Mouse (Mus musculus) MEL (cell line): Measurements from ENCODE around the gene Cela2a. TPM values are rescaled to one million over a fixed set of nuclear protein-coding genes. Genes with fewer than 3 reads are reported as not detected.
A peak's percentile ranks its signal among the peaks of the same experiment; 100 is the strongest.

Experiments used
- DNase-seq: peaks from one replicate; pipeline ENCODE4 v3.0.0; 2011; ENCODE audit warnings: low read depth, low spot score
- H3K27ac ChIP-seq: 2 replicates; pipeline ENCODE4 v1.5.1; 2012; ENCODE audit warnings: low read depth, mild to moderate bottlenecking, control low read depth, low read length, moderate library complexity; ENCODE audit not compliant: control insufficient read depth
- H3K27me3 ChIP-seq, 2 experiments: fragments of 150-350 bp in 1 of 2; sonication (generic) in 1 of 2; 2 replicates each; pipeline ENCODE4 v1.6.1; 2012; ENCODE audit warnings: low read length in 2 of 2, mild to moderate bottlenecking in 2 of 2, improper control_type of control experiment in 1 of 2, moderate library complexity in 1 of 2; ENCODE audit not compliant: insufficient read depth in 2 of 2, control insufficient read depth in 1 of 2
- H3K36me3 ChIP-seq, 2 experiments: 2 replicates each; pipeline ENCODE4 v1.6.1; 2012 to 2014; ENCODE audit warnings: low read length in 2 of 2, improper control_type of control experiment in 1 of 2, inconsistent platforms in 1 of 2, mild to moderate bottlenecking in 1 of 2; ENCODE audit not compliant: insufficient read depth in 2 of 2, control insufficient read depth in 1 of 2
- H3K4me1 ChIP-seq, 2 experiments: fragments of 150-350 bp in 1 of 2; sonication (generic) in 1 of 2; 2 replicates each; pipeline ENCODE4 v1.6.1; 2012; ENCODE audit warnings: low read length in 2 of 2, improper control_type of control experiment in 1 of 2, mild to moderate bottlenecking in 1 of 2; ENCODE audit not compliant: insufficient read depth in 2 of 2, control insufficient read depth in 1 of 2
- H3K4me3 ChIP-seq, 2 experiments: fragments of 150-350 bp in 1 of 2; sonication (generic) in 1 of 2; 2 replicates each; pipeline ENCODE4 v1.5.1; 2012; ENCODE audit warnings: low read depth in 2 of 2, low read length in 2 of 2, mild to moderate bottlenecking in 2 of 2, moderate library complexity in 2 of 2, control low read depth in 1 of 2, improper control_type of control experiment in 1 of 2; ENCODE audit not compliant: control insufficient read depth in 1 of 2, insufficient read depth in 1 of 2
- H3K79me2 ChIP-seq: 2 replicates; pipeline ENCODE4 v1.6.1; 2012; ENCODE audit warnings: mild to moderate bottlenecking, low read length, moderate library complexity; ENCODE audit not compliant: control insufficient read depth, poor library complexity, insufficient read depth
- H3K9ac ChIP-seq: 2 replicates; pipeline ENCODE4 v1.6.1; 2012; ENCODE audit warnings: low read depth, mild to moderate bottlenecking, control low read depth, low read length, moderate library complexity; ENCODE audit not compliant: control insufficient read depth, poor library complexity, severe bottlenecking
- H3K9me3 ChIP-seq: fragments of 150-350 bp; sonication (generic); replicated peaks from 2 replicates; pipeline ENCODE4 v1.6.1; 2012; ENCODE audit warnings: mild to moderate bottlenecking, low read length, improper control_type of control experiment, moderate library complexity; ENCODE audit not compliant: insufficient read depth
- BHLHE40 ChIP-seq: IDR thresholded peaks from 2 replicates; pipeline ENCODE4 v1.6.1; 2012; ENCODE audit warnings: low read depth, mild to moderate bottlenecking, inconsistent platforms, low read length, improper control_type of control experiment, borderline replicate concordance
- CHD1 ChIP-seq: IDR thresholded peaks from 2 replicates; pipeline ENCODE4 v1.6.1; 2012; ENCODE audit warnings: low read depth, mild to moderate bottlenecking, inconsistent platforms, low read length, improper control_type of control experiment
- CHD2 ChIP-seq: IDR thresholded peaks from 2 replicates; pipeline ENCODE4 v1.6.1; 2011; ENCODE audit warnings: low read length, improper control_type of control experiment
- ETS1 ChIP-seq: IDR thresholded peaks from 2 replicates; pipeline ENCODE4 v1.6.1; 2012; ENCODE audit warnings: low read depth, mild to moderate bottlenecking, inconsistent platforms, low read length, improper control_type of control experiment, moderate library complexity
- JUND ChIP-seq: IDR thresholded peaks from 2 replicates; pipeline ENCODE4 v1.6.1; 2011; ENCODE audit warnings: low read depth, mild to moderate bottlenecking, improper control_type of control experiment, low read length
- KAT2A ChIP-seq: conservative IDR thresholded peaks from 2 replicates; pipeline ENCODE4 v1.6.1; 2012; ENCODE audit warnings: low read depth, low read length, improper control_type of control experiment, inconsistent platforms
- MAFK ChIP-seq: IDR thresholded peaks from 2 replicates; pipeline ENCODE4 v1.6.1; 2011; ENCODE audit warnings: low read depth, mild to moderate bottlenecking, low read length, improper control_type of control experiment, borderline replicate concordance
- MAX ChIP-seq: IDR thresholded peaks from 2 replicates; pipeline ENCODE4 v1.6.1; 2011; ENCODE audit warnings: low read length, improper control_type of control experiment
- MXI1 ChIP-seq: IDR thresholded peaks from 2 replicates; pipeline ENCODE4 v1.6.1; 2011; ENCODE audit warnings: mild to moderate bottlenecking, low read depth, low read length, improper control_type of control experiment
- MYB ChIP-seq: IDR thresholded peaks from 2 replicates; pipeline ENCODE4 v1.6.1; 2011; ENCODE audit warnings: mild to moderate bottlenecking, low read depth, low read length, improper control_type of control experiment
- NRF1 ChIP-seq: IDR thresholded peaks from 2 replicates; pipeline ENCODE4 v1.6.1; 2014; ENCODE audit warnings: low read depth, mild to moderate bottlenecking, inconsistent platforms, low read length, improper control_type of control experiment, moderate library complexity; ENCODE audit not compliant: poor library complexity, insufficient read depth, severe bottlenecking
- POLR2A ChIP-seq, 2 experiments: IDR thresholded peaks; 2 replicates each; pipeline ENCODE4 v1.6.1; 2011 to 2012; ENCODE audit warnings: low read length in 2 of 2, mild to moderate bottlenecking in 2 of 2, control low read depth in 1 of 2, improper control_type of control experiment in 1 of 2, low read depth in 1 of 2, moderate library complexity in 1 of 2; ENCODE audit not compliant: control insufficient read depth in 1 of 2, insufficient read depth in 1 of 2, poor library complexity in 1 of 2
- POLR2AphosphoS2 ChIP-seq: IDR thresholded peaks from 2 replicates; pipeline ENCODE4 v1.6.1; 2011; ENCODE audit warnings: low read length, improper control_type of control experiment
- RAD21 ChIP-seq: IDR thresholded peaks from 2 replicates; pipeline ENCODE4 v1.6.1; 2011; ENCODE audit warnings: mild to moderate bottlenecking, low read depth, low read length, improper control_type of control experiment
- RCOR1 ChIP-seq: IDR thresholded peaks from 2 replicates; pipeline ENCODE4 v1.6.1; 2012; ENCODE audit warnings: low read depth, mild to moderate bottlenecking, inconsistent platforms, low read length, improper control_type of control experiment
- SMC3 ChIP-seq: IDR thresholded peaks from 2 replicates; pipeline ENCODE4 v1.6.1; 2011; ENCODE audit warnings: low read depth, low read length, improper control_type of control experiment
- TBP ChIP-seq: IDR thresholded peaks from 2 replicates; pipeline ENCODE4 v1.8.0; 2011; ENCODE audit warnings: low read depth, low read length, improper control_type of control experiment
- TCF12 ChIP-seq: IDR thresholded peaks from 2 replicates; pipeline ENCODE4 v1.6.1; 2014; ENCODE audit warnings: low read depth, mild to moderate bottlenecking, inconsistent platforms, low read length, improper control_type of control experiment, moderate library complexity
- UBTF ChIP-seq: IDR thresholded peaks from 2 replicates; pipeline ENCODE4 v1.6.1; 2012; ENCODE audit warnings: low read depth, mild to moderate bottlenecking, inconsistent platforms, low read length, improper control_type of control experiment, moderate library complexity, borderline replicate concordance; ENCODE audit not compliant: insufficient read depth
- USF2 ChIP-seq, 2 experiments: IDR thresholded peaks; 2 replicates each; pipeline ENCODE4 v1.6.1; 2011 to 2012; ENCODE audit warnings: improper control_type of control experiment in 2 of 2, low read length in 2 of 2, borderline replicate concordance in 1 of 2, inconsistent platforms in 1 of 2, low read depth in 1 of 2, mild to moderate bottlenecking in 1 of 2; ENCODE audit not compliant: insufficient read depth in 1 of 2
- ZKSCAN1 ChIP-seq: IDR thresholded peaks from 2 replicates; pipeline ENCODE4 v1.6.1; 2012; ENCODE audit warnings: low read depth, mild to moderate bottlenecking, inconsistent platforms, low read length, improper control_type of control experiment, moderate library complexity
- ZMIZ1 ChIP-seq: IDR thresholded peaks from 2 replicates; pipeline ENCODE4 v1.6.1; 2012; ENCODE audit warnings: low read depth, mild to moderate bottlenecking, inconsistent platforms, low read length, improper control_type of control experiment, moderate library complexity
- ZNF384 ChIP-seq: IDR thresholded peaks from 2 replicates; pipeline ENCODE4 v1.6.1; 2012; ENCODE audit warnings: low read depth, mild to moderate bottlenecking, inconsistent platforms, low read length, improper control_type of control experiment
- polyA plus RNA-seq, 2 experiments: library from polyadenylated mRNA; stranded (reverse) in 1 of 2; unstranded in 1 of 2; fragments of >175 nt in 1 of 2; fragments of >200 nt in 1 of 2; gene quantifications; 2 replicates each; pipeline versions ENCODE4 v1.2.1 to v1.2.4; 2012; ENCODE audit warnings: low replicate concordance in 2 of 2, low read depth in 1 of 2; ENCODE audit not compliant: insufficient read length in 2 of 2, insufficient read depth in 1 of 2, missing spikeins in 1 of 2
- total RNA-seq: library from RNA; depleted of rRNA; stranded (reverse); fragments of 300-350 nt; gene quantifications from 2 replicates; pipeline ENCODE4 v1.2.3, GENCODE M21; 2012

Gene Cela2a
- total and polyA plus RNA-seq, 3 experiments: not detected

DNA sequence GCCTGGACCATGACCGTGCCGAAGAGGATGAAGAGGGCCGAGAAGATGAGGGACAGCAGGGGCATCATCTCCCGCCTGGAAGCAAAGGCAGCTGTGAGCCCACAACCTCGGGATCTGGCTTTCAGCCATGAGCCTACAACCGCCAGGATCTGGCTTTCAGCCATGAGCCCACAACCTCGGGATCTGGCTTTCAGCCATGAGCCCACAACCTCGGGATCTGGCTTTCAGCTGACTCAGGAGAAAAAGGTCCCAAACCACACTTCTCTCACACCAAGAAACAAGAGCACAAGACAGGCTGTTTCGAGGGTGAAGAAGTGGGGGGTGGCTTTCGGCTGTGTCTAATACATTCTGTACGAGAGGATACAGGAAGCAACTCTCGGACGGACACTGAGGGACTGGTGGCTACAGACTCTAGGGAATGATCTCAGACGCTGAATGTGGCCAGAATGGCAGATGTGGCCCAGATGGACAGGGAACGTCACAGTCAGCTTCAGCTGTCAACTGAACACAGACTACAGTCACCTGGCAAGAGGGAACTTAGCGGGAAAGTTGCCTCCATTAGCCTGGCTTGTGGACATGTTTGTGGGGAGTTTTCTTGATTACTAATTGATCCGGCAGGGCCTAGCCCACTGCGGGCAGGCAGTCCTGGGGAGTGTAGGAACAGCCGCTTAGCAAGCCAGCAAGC lies 59.1 kb downstream of the Cela2a start:
- DNase-seq: peak; percentile 73
- TF ChIP-seq ZMIZ1 (no peak), MAX (no peak; the same call in none of the 2 replicates), CHD1 (no peak), ETS1 (peak; percentile 32; the same call in 1 of the 2 replicates), KAT2A (no peak), POLR2AphosphoS2 (no peak), JUND (no peak), BHLHE40 (no peak), TBP (no peak), SMC3 (no peak), UBTF (no peak), ZNF384 (no peak), POLR2A (IDR thresholded peaks at IDR 0.05; ENCODE audit: control insufficient read depth in 1 of 2, insufficient read depth in 1 of 2, low read depth in 1 of 2, low read length in 2 of 2, poor library complexity in 1 of 2) (no peak), MAFK (peak; percentile 63), RAD21 (no peak), MXI1 (peak; percentile 12; the same call in 1 of the 2 replicates), NRF1 (no peak), CHD2 (no peak), USF2 (IDR thresholded peaks at IDR 0.05; ENCODE audit: borderline replicate concordance in 1 of 2, insufficient read depth in 1 of 2, low read depth in 1 of 2, low read length in 2 of 2) (no peak), TCF12 (no peak), ZKSCAN1 (no peak), RCOR1 (0 out of 2 replicates have a peak, but pooled peaks have one; percentile 0), MYB (no peak)
- TF ChIP-seq, all 39 proteins: peak for 4
- Histone ChIP-seq H3K4me3 (peak overlapping the region; percentile 40 to 43), H3K4me1 (peaks cover 19 to 28% of the 10 kb centered on the region in 2 experiments), H3K27me3 (no peaks in the 10 kb centered on the region), H3K9ac (peak overlapping the region; percentile 57), H3K27ac (peak overlapping the region; percentile 71), H3K36me3 (peaks cover 0 to 29% of the 10 kb centered on the region in 2 experiments; a peak in 2 of 4 replicates), H3K79me2 (no peaks in the 10 kb centered on the region), H3K9me3 (no peaks in the 10 kb centered on the region)
